Mouse (Mus musculus) myocyte (in vitro differentiated cells): ENCODE measurements around the gene Olfr1443. TPM values are rescaled to one million over a fixed set of nuclear protein-coding genes. Genes with fewer than 3 reads are reported as not detected.

Source experiments
- H3K27me3 ChIP-seq: one replicate; pipeline ENCODE4 v1.6.1; 2011; ENCODE audit not compliant: control insufficient read depth, insufficient read depth, insufficient read length
- H3K36me3 ChIP-seq: one replicate; pipeline ENCODE4 v1.6.1; 2011; ENCODE audit not compliant: control insufficient read depth, insufficient read depth
- H3K4me2 ChIP-seq: one replicate; pipeline ENCODE4 v1.6.1; 2011; ENCODE audit warnings: low read depth, control low read depth
- H3K4me3 ChIP-seq: one replicate; pipeline ENCODE4 v1.5.1; 2011; ENCODE audit warnings: mild to moderate bottlenecking, control low read depth, moderate library complexity
- H3K79me2 ChIP-seq: one replicate; pipeline ENCODE4 v1.6.1; 2011; ENCODE audit not compliant: control insufficient read depth, insufficient read depth
- H3ac ChIP-seq: one replicate; pipeline ENCODE4 v1.6.1; 2011; ENCODE audit not compliant: control insufficient read depth, insufficient read length
- CEBPB ChIP-seq: IDR thresholded peaks from 2 replicates; pipeline ENCODE4 v1.6.1; 2011; ENCODE audit warnings: mild to moderate bottlenecking, moderate library complexity; ENCODE audit not compliant: poor library complexity, insufficient read depth, severe bottlenecking
- E2F4 ChIP-seq: IDR thresholded peaks from one replicate; pipeline ENCODE4 v1.6.1; 2011; ENCODE audit warnings: mild to moderate bottlenecking, control low read depth, moderate library complexity; ENCODE audit not compliant: insufficient read depth
- MAX ChIP-seq: IDR thresholded peaks from one replicate; pipeline ENCODE4 v1.6.1; 2011; ENCODE audit warnings: low read depth, mild to moderate bottlenecking, control low read depth
- MYOD1 ChIP-seq, 3 experiments: IDR thresholded peaks; one replicate each; pipeline ENCODE4 v1.6.1; 2011; ENCODE audit warnings: control low read depth in 2 of 3, low read depth in 2 of 3, mild to moderate bottlenecking in 2 of 3, moderate library complexity in 1 of 3; ENCODE audit not compliant: insufficient read length in 2 of 3, control insufficient read depth in 1 of 3
- MYOG ChIP-seq, 3 experiments: IDR thresholded peaks; one replicate each; pipeline ENCODE4 v1.6.1; 2011; ENCODE audit warnings: control low read depth in 2 of 3, low read depth in 2 of 3, mild to moderate bottlenecking in 2 of 3; ENCODE audit not compliant: insufficient read length in 2 of 3, control insufficient read depth in 1 of 3, insufficient read depth in 1 of 3
- POLR2A ChIP-seq: IDR thresholded peaks from one replicate; pipeline ENCODE4 v1.6.1; 2011; ENCODE audit warnings: low read depth, mild to moderate bottlenecking, control low read depth, moderate library complexity; ENCODE audit not compliant: insufficient read length
- POLR2AphosphoS2 ChIP-seq: IDR thresholded peaks from one replicate; pipeline ENCODE4 v1.6.1; 2011; ENCODE audit warnings: low read depth, control low read depth; ENCODE audit not compliant: insufficient read length
- REST ChIP-seq: IDR thresholded peaks from one replicate; pipeline ENCODE4 v1.6.1; 2011; ENCODE audit warnings: mild to moderate bottlenecking, control low read depth, moderate library complexity; ENCODE audit not compliant: insufficient read depth, insufficient read length
- SRF ChIP-seq: IDR thresholded peaks from one replicate; pipeline ENCODE4 v1.6.1; 2011; ENCODE audit warnings: low read depth; ENCODE audit not compliant: control insufficient read depth, insufficient read length
- TCF12 ChIP-seq: IDR thresholded peaks from one replicate; pipeline ENCODE4 v1.6.1; 2011; ENCODE audit warnings: mild to moderate bottlenecking, control low read depth; ENCODE audit not compliant: poor library complexity, insufficient read depth, severe bottlenecking
- TCF3 ChIP-seq: IDR thresholded peaks from one replicate; pipeline ENCODE4 v1.6.1; 2011; ENCODE audit warnings: low read depth, control low read depth; ENCODE audit not compliant: insufficient read length
- USF1 ChIP-seq: IDR thresholded peaks from one replicate; pipeline ENCODE4 v1.6.1; 2011; ENCODE audit warnings: low read depth, mild to moderate bottlenecking, control low read depth, moderate library complexity
- polyA plus RNA-seq: library from polyadenylated mRNA; unstranded; fragments of >200 nt; fragmentation: generic; extraction: Trizol; gene quantifications from one replicate; pipeline ENCODE4 v1.2.1, GENCODE M21; 2012; ENCODE audit warnings: missing spikeins

Olfr1443 gene
- polyA plus RNA-seq, 1 experiment, result not detected

- no peaks in the 10 kb centered on the region for H3K36me3 ChIP-seq
- no peaks in the 10 kb centered on the region for H3K27me3 ChIP-seq
- TF ChIP-seq POLR2AphosphoS2, result no peak
- no peak for TF ChIP-seq TCF12
- TF ChIP-seq USF1, result no peak
- TF ChIP-seq E2F4, result no peak
- no peak for TF ChIP-seq REST
- no peaks in the 10 kb centered on the region for H3K79me2 ChIP-seq
- H3ac ChIP-seq, result no peak overlapping the region
- H3K4me3 ChIP-seq, result no peak overlapping the region
- no peak overlapping the region for H3K4me2 ChIP-seq
Observed at GRCm38 (mm10) chr19:12684638-12685037, 6.7 kb downstream of the Olfr1443 start.

GRCm38 (mm10) chr19:12685231-12685630 lies 7.3 kb downstream of the Olfr1443 start:
- no peak for TF ChIP-seq SRF
- H3K79me2 ChIP-seq, result no peaks in the 10 kb centered on the region
- no peak overlapping the region for H3K4me2 ChIP-seq
- no peak overlapping the region for H3ac ChIP-seq
- no peaks in the 10 kb centered on the region for H3K27me3 ChIP-seq
- no peak overlapping the region for H3K4me3 ChIP-seq
- H3K36me3 ChIP-seq, result no peaks in the 10 kb centered on the region

- Histone ChIP-seq H3K4me3 (no peak within 1 kb of the TSS), H3ac (no peak within 1 kb of the TSS), H3K79me2 (no peaks in the 10 kb centered on the region), H3K4me2 (no peak within 1 kb of the TSS), H3K36me3 (no peaks in the 10 kb centered on the region), H3K27me3 (no peaks in the 10 kb centered on the region)
- TF ChIP-seq SRF (no peak), MYOD1 (IDR thresholded peaks at IDR 0.05; ENCODE audit: control insufficient read depth in 1 of 3, insufficient read length in 2 of 3, low read depth in 2 of 3) (no peak), MAX (no peak), TCF12 (no peak), TCF3 (no peak), CEBPB (no peak), POLR2A (no peak), USF1 (no peak), E2F4 (no peak), POLR2AphosphoS2 (no peak), MYOG (IDR thresholded peaks at IDR 0.05; ENCODE audit: control insufficient read depth in 1 of 3, insufficient read depth in 1 of 3, insufficient read length in 2 of 3, low read depth in 2 of 3) (no peak), REST (no peak)
Observed at GRCm38 (mm10) chr19:12695590-12695989, 17.7 kb downstream of the Olfr1443 start, which contains the start of gene Keg1. Keg1 (plus strand) TSS chr19:12695786.

GRCm38 (mm10) chr19:12696221-12696620 lies 18.3 kb downstream of the Olfr1443 start:
- Histone ChIP-seq H3K79me2 (no peaks in the 10 kb centered on the region), H3K27me3 (no peaks in the 10 kb centered on the region), H3K4me3 (no peak overlapping the region), H3ac (no peak overlapping the region), H3K36me3 (no peaks in the 10 kb centered on the region), H3K4me2 (no peak overlapping the region)
- no peak for TF ChIP-seq MYOD1 (IDR thresholded peaks at IDR 0.05; ENCODE audit: control insufficient read depth in 1 of 3, insufficient read length in 2 of 3, low read depth in 2 of 3)
- no peak for TF ChIP-seq MYOG (IDR thresholded peaks at IDR 0.05; ENCODE audit: control insufficient read depth in 1 of 3, insufficient read depth in 1 of 3, insufficient read length in 2 of 3, low read depth in 2 of 3)
- TF ChIP-seq SRF, result no peak
- TF ChIP-seq CEBPB, result no peak
- TF ChIP-seq USF1, result no peak
- no peak for TF ChIP-seq TCF12
- no peak for TF ChIP-seq MAX
- TF ChIP-seq REST, result no peak
- no peak for TF ChIP-seq POLR2AphosphoS2
- no peak for TF ChIP-seq POLR2A
- no peak for TF ChIP-seq TCF3
- TF ChIP-seq E2F4, result no peak

- no peak overlapping the region for H3K4me3 ChIP-seq
- H3K79me2 ChIP-seq, result no peaks in the 10 kb centered on the region
- no peak overlapping the region for H3ac ChIP-seq
- no peaks in the 10 kb centered on the region for H3K27me3 ChIP-seq
- H3K36me3 ChIP-seq, result no peaks in the 10 kb centered on the region
- no peak overlapping the region for H3K4me2 ChIP-seq
- TF ChIP-seq TCF3 (no peak), CEBPB (no peak)
Observed at GRCm38 (mm10) chr19:12708458-12708857, 30.5 kb downstream of the Olfr1443 start.

GRCm38 (mm10) chr19:12708986-12709385 lies 31.1 kb downstream of the Olfr1443 start:
- Histone ChIP-seq H3K4me2 (no peak overlapping the region), H3K27me3 (no peaks in the 10 kb centered on the region), H3K4me3 (no peak overlapping the region), H3ac (no peak overlapping the region), H3K79me2 (no peaks in the 10 kb centered on the region), H3K36me3 (no peaks in the 10 kb centered on the region)
- TF ChIP-seq POLR2A (no peak), REST (no peak), MYOD1 (IDR thresholded peaks at IDR 0.05; ENCODE audit: control insufficient read depth in 1 of 3, insufficient read length in 2 of 3, low read depth in 2 of 3) (no peak), CEBPB (no peak), TCF12 (no peak), USF1 (no peak), TCF3 (no peak), MAX (no peak), MYOG (IDR thresholded peaks at IDR 0.05; ENCODE audit: control insufficient read depth in 1 of 3, insufficient read depth in 1 of 3, insufficient read length in 2 of 3, low read depth in 2 of 3) (no peak)
